Mouse (Mus musculus): ENCODE measurements around the gene Srebf1.

GRCm38 (mm10) chr11:60249885-60250284 is 27.5 kb upstream of the Srebf1 start:
- no peak for TF ChIP-seq CTCF (IDR thresholded peaks at IDR 0.05; ENCODE audit: control insufficient read depth, insufficient read depth, low read length)
- TF ChIP-seq POLR2A (IDR thresholded peaks at IDR 0.05; ENCODE audit: borderline replicate concordance, control insufficient read depth, low read depth, low read length) = no peak

Data from bone marrow, adult 2 months (tissue).